Mouse (Mus musculus) thymus, adult 18-20 months (tissue): ENCODE data around the gene Fa2h.
"Not testable (repeated sequence)": the region's sequence is repeated elsewhere in the genome, so short reads cannot be mapped to it uniquely, and the experiment has no call there.

Experiments used
- DNase-seq, 2 experiments: peaks; one replicate each; pipeline ENCODE4 v3.0.0; 2022; ENCODE audit warnings: mixed read lengths in 2 of 2

The Fa2h gene

GRCm38 (mm10) chr8:111357433-111357832 lies 36.2 kb downstream of the Fa2h start:
- DNase-seq: no peak

- no peak for DNase-seq
These were observed 40.1 kb downstream of the Fa2h start for GRCm38 (mm10) chr8:111353497-111353896.

- no peak for DNase-seq
These were observed 41.3 kb downstream of the Fa2h start for GRCm38 (mm10) chr8:111352289-111352688.

- no peak for DNase-seq
These were observed 43.0 kb downstream of the Fa2h start for GRCm38 (mm10) chr8:111350577-111350976.

GRCm38 (mm10) chr8:111343225-111343624 lies 50.4 kb downstream of the Fa2h start:
- DNase-seq: peak; percentile 18

GRCm38 (mm10) chr8:111340186-111340585 lies 53.4 kb downstream of the Fa2h start:
- no peak for DNase-seq

- no peak for DNase-seq
These were observed 55.0 kb downstream of the Fa2h start for GRCm38 (mm10) chr8:111338370-111339208.

GRCm38 (mm10) chr8:111337890-111338347 lies 55.7 kb downstream of the Fa2h start, which contains the start of gene Mlkl:
Mlkl (minus strand) TSS chr8:111338177.
- no peak for DNase-seq

- DNase-seq: no peak
These were observed 56.2 kb downstream of the Fa2h start for GRCm38 (mm10) chr8:111337311-111337889.

- DNase-seq: no peak
These were observed 56.9 kb downstream of the Fa2h start for GRCm38 (mm10) chr8:111336692-111337091.

- DNase-seq: no peak
These were observed 68.3 kb downstream of the Fa2h start for GRCm38 (mm10) chr8:111325222-111325790.

- DNase-seq: no peak
These were observed 78.9 kb downstream of the Fa2h start for GRCm38 (mm10) chr8:111314729-111315128.

- DNase-seq: not testable (repeated sequence)
These were observed 79.7 kb downstream of the Fa2h start for GRCm38 (mm10) chr8:111313961-111314360.

GRCm38 (mm10) chr8:111312758-111313162 lies 80.9 kb downstream of the Fa2h start:
- DNase-seq: no peak

GRCm38 (mm10) chr8:111310006-111310405 lies 83.6 kb downstream of the Fa2h start:
- not testable (repeated sequence) for DNase-seq

GRCm38 (mm10) chr8:111305031-111305730 lies 88.4 kb downstream of the Fa2h start:
- DNase-seq: no peak

- no peak for DNase-seq
These were observed 89.3 kb downstream of the Fa2h start for GRCm38 (mm10) chr8:111304359-111304758.

- not testable (repeated sequence) for DNase-seq
These were observed 90.4 kb downstream of the Fa2h start for GRCm38 (mm10) chr8:111303076-111303803.

- peak; percentile 2 to 9 for DNase-seq
These were observed 92.8 kb downstream of the Fa2h start for GRCm38 (mm10) chr8:111300597-111301546.

GRCm38 (mm10) chr8:111299821-111300568 lies 93.6 kb downstream of the Fa2h start, which contains the start of gene Rfwd3:
Rfwd3 (minus strand) TSS chr8:111300222.
- DNase-seq: peak; percentile 92 to 96
